Mouse (Mus musculus) heart, adult 2 months (tissue): ENCODE data around the gene Cln6.

ENCODE experiments used
- CTCF ChIP-seq: fragments of 200-600 bp; IDR thresholded peaks from 2 replicates; pipeline ENCODE4 v1.8.1; 2022; ENCODE audit warnings: antibody characterized with exemption, mild to moderate bottlenecking, moderate library complexity
- EP300 ChIP-seq: fragments of 200-500 bp; IDR thresholded peaks from 2 replicates; pipeline ENCODE4 v1.6.1; 2011; ENCODE audit warnings: low read depth, low read length, control low read depth; ENCODE audit not compliant: insufficient read depth
- POLR2A ChIP-seq: fragments of 200-500 bp; IDR thresholded peaks from 2 replicates; pipeline ENCODE4 v1.6.1; 2011; ENCODE audit warnings: mild to moderate bottlenecking, low read depth, low read length, control low read depth; ENCODE audit not compliant: insufficient read depth

- TF ChIP-seq POLR2A, result no peak
- no peak for TF ChIP-seq EP300
- TF ChIP-seq CTCF, result no peak
These were observed 10.1 kb downstream of the Cln6 start for GRCm38 (mm10) chr9:62848641-62849040.
